Mouse (Mus musculus) forebrain, embryonic 10.5 days (tissue): ENCODE data around the gene Ctr9. TPM values are rescaled to one million over a fixed set of nuclear protein-coding genes. Genes with fewer than 3 reads are reported as not detected.

ENCODE experiments used
- DNase-seq: peaks from one replicate; pipeline ENCODE4 v3.0.0-alpha.2; 2017; ENCODE audit warnings: low spot score; ENCODE audit errors: extremely low spot score
- H3K27ac ChIP-seq: fragments of 300-500 bp; sonication (generic); 2 replicates; pipeline ENCODE4 v1.5.1; 2016; ENCODE audit warnings: mild to moderate bottlenecking
- H3K27me3 ChIP-seq: fragments of 300-500 bp; sonication (generic); 2 replicates; pipeline ENCODE4 v1.6.1; 2016; ENCODE audit warnings: mild to moderate bottlenecking; ENCODE audit not compliant: poor library complexity, severe bottlenecking
- H3K36me3 ChIP-seq: fragments of 300-500 bp; sonication (generic); replicated peaks from 2 replicates; pipeline ENCODE4 v1.6.1; 2016; ENCODE audit warnings: mild to moderate bottlenecking, moderate library complexity
- H3K4me1 ChIP-seq: fragments of 300-500 bp; sonication (generic); 2 replicates; pipeline ENCODE4 v1.6.1; 2016
- H3K4me3 ChIP-seq: fragments of 300-500 bp; sonication (generic); 2 replicates; pipeline ENCODE4 v1.5.1; 2016; ENCODE audit warnings: mild to moderate bottlenecking, moderate library complexity
- H3K9me3 ChIP-seq: fragments of 300-500 bp; sonication (generic); 2 replicates; pipeline ENCODE4 v1.6.1; 2016; ENCODE audit warnings: mild to moderate bottlenecking, moderate library complexity
- WGBS: fragments of 180-500 bp; shearing (Covaris S2); methylation state at CpG from one replicate; pipeline ENCODE4 v1.1.7; 2016; 5-methylcytosine and 5-hydroxymethylcytosine counted together
- polyA plus RNA-seq: library from polyadenylated mRNA; unstranded; fragments of >200 nt; fragmentation: Nextera tagmentation; extraction: Ambion mirVana; gene quantifications from 2 replicates; pipeline ENCODE4 v1.2.1, GENCODE M21; 2016

Gene Ctr9
- polyA plus RNA-seq, 1 experiment from 2014 or later = 76.3 TPM

DNA sequence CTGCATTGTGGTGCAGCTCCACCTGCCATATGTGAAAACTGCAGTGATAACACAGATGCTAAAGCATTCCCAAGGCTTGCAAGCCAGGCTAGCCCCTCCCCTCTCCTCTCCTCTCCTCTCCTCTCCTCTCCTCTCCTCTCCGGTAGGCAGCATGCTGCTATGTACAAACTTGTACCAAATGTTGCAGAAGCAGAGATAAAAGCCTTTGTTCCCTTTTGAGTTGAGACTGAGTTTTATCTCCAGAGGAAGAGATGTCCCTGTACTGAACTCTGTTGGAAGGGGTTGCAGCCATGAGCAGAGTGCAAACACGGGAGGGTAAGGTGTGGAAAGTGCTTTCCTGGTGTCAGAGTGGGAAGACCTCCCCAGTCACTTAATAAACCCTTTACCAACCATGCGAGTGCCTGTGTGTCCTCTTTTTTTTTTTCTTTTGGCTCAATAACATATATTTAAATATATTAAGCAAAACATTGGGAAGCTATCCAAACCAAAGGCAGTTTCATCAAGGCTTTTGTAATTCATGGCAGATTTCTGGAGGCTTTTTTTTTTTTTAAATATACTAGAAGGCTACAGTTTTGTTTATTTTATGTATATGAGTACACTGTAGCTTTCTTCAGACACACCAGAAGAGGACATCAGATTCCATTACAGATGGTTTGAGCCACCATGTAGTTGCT is 27.4 kb downstream of the Ctr9 start:
- H3K36me3 ChIP-seq = peaks cover 66% of the 10 kb centered on the region
- 96% methylated on average over 3 of the region's 3 CpGs for WGBS

GRCm38 (mm10) chr7:111059527-111059926 is 30.8 kb downstream of the Ctr9 start:
- Histone ChIP-seq H3K36me3 (peaks cover 49% of the 10 kb centered on the region), H3K4me1 (peaks cover 5% of the 10 kb centered on the region; the same call in 1 of the 2 replicates), H3K27me3 (no peaks in the 10 kb centered on the region), H3K9me3 (peaks cover 3% of the 10 kb centered on the region; the same call in 1 of the 2 replicates), H3K4me3 (no peak overlapping the region), H3K27ac (peak overlapping the region; percentile 66)
- WGBS = 71% methylated on average over 5 of the region's 5 CpGs
- DNase-seq = no peak

More for the DNA sequence above, 27.4 kb downstream of the Ctr9 start:
- H3K27ac ChIP-seq = no peak overlapping the region
- H3K9me3 ChIP-seq = no peaks in the 10 kb centered on the region
- H3K4me1 ChIP-seq = peaks cover 5% of the 10 kb centered on the region; the same call in 1 of the 2 replicates
- no peak overlapping the region for H3K4me3 ChIP-seq
- H3K27me3 ChIP-seq = no peaks in the 10 kb centered on the region
- no peak for DNase-seq

GRCm38 (mm10) chr7:111062971-111063370 is 34.2 kb downstream of the Ctr9 start:
- H3K9me3 ChIP-seq = peaks cover 9% of the 10 kb centered on the region
- WGBS = 97% methylated on average over 1 of the region's 1 CpGs
- no peak overlapping the region for H3K27ac ChIP-seq
- H3K4me3 ChIP-seq = no peak overlapping the region
- peaks cover 5% of the 10 kb centered on the region; the same call in 1 of the 2 replicates for H3K4me1 ChIP-seq
- no peaks in the 10 kb centered on the region for H3K27me3 ChIP-seq
- peaks cover 26% of the 10 kb centered on the region for H3K36me3 ChIP-seq
- no peak for DNase-seq

DNA sequence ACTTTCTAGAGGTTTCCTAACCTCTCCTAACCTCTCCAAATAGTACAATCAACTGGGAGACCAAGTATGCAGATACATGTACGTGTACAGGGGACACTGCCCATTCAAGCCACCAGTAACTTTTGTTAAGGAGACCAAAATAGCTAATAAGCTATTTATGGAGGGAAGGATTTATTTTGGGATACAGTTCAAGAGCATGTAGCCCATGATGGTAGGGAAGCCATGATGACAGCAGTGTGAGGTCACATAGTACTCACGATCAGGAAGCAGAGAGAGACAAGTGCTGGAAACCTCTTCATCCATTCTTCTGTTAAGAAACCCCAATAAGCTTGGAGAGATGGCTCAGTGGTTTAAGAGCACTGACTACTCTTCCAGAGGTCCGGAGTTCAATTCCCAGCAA is 39.4 kb downstream of the Ctr9 start:
- H3K27me3 ChIP-seq = no peaks in the 10 kb centered on the region
- H3K9me3 ChIP-seq = peaks cover 15% of the 10 kb centered on the region
- WGBS = 98% methylated on average over 3 of the region's 3 CpGs
- H3K4me1 ChIP-seq = no peaks in the 10 kb centered on the region
- peaks cover 65% of the 10 kb centered on the region for H3K36me3 ChIP-seq
- no peak overlapping the region for H3K4me3 ChIP-seq
- peak; percentile 12 for DNase-seq
- no peak overlapping the region for H3K27ac ChIP-seq

DNA sequence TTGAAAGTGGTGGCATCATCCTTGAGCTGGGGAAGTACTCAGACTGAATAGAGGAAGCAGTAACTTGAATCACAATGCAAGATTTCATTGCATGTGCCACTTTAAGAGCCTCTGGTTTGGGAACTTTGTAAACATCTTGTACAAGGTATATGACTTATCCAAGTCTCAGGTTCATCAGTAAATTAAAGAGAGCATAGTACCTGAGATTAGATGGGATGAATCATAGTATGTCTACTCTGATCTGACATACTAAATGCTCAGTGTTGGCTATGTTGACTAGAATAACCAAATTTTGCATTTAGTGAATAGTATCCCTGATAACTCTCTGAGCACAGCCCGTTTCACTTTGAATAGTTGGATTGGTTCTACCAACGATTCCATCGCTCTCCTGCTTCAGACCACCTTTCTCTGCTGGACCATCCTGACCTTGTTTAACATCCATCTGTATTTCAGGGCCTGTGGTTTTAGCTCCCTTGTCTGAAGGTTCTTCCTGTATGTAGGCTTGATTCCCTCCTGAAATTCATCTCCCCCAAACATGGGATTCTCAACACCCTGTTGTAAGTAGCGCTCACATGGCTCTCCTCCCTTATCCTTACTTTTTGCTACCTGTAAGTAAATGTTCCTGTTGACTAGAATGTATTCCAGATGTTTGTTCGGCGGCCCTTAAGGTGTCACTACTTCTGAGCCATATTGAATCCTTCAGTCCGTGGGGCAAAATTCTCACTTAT is 40.9 kb downstream of the Ctr9 start:
- H3K4me1 ChIP-seq = no peaks in the 10 kb centered on the region
- WGBS = 94% methylated on average over 7 of the region's 7 CpGs
- DNase-seq = no peak
- peaks cover 15% of the 10 kb centered on the region for H3K9me3 ChIP-seq
- peaks cover 73% of the 10 kb centered on the region for H3K36me3 ChIP-seq
- no peak overlapping the region for H3K4me3 ChIP-seq
- no peak overlapping the region for H3K27ac ChIP-seq
- no peaks in the 10 kb centered on the region for H3K27me3 ChIP-seq

GRCm38 (mm10) chr7:111070167-111070496 is 41.4 kb downstream of the Ctr9 start:
- Histone ChIP-seq H3K27me3 (no peaks in the 10 kb centered on the region), H3K4me3 (no peak overlapping the region), H3K36me3 (peaks cover 78% of the 10 kb centered on the region), H3K27ac (no peak overlapping the region), H3K9me3 (peaks cover 15% of the 10 kb centered on the region), H3K4me1 (no peaks in the 10 kb centered on the region)
- DNase-seq = no peak
- 92% methylated on average over 2 of the region's 2 CpGs for WGBS

- no peak for DNase-seq
- peaks cover 15% of the 10 kb centered on the region for H3K9me3 ChIP-seq
- H3K27ac ChIP-seq = no peak overlapping the region
- H3K27me3 ChIP-seq = no peaks in the 10 kb centered on the region
- no peaks in the 10 kb centered on the region for H3K4me1 ChIP-seq
- H3K36me3 ChIP-seq = peaks cover 100% of the 10 kb centered on the region
- 96% methylated on average over 4 of the region's 4 CpGs for WGBS
- no peak overlapping the region for H3K4me3 ChIP-seq
Measured at GRCm38 (mm10) chr7:111072410-111072809, 43.7 kb downstream of the Ctr9 start.

DNA sequence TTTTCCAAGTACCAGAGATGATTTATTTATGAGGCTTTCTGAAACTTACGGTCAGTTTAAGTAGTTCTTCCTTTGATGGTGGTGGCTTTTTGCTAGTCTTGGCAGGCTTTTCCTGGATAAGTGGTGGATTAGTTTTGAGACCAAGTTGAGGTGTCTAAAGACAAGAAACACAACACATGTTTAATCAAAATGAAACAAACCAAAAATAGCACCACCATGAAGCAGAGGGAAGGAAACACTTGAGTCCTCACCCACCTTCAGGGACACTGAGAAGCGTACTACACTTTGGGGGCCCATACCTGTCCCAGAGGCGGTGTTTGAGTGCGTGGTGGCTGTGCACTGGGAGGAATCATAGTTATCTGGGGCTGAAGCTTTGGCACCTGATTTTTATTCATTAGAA is 46.5 kb downstream of the Ctr9 start:
- no peaks in the 10 kb centered on the region for H3K27me3 ChIP-seq
- H3K9me3 ChIP-seq = no peaks in the 10 kb centered on the region
- WGBS = 96% methylated on average over 4 of the region's 4 CpGs
- H3K36me3 ChIP-seq = peaks cover 100% of the 10 kb centered on the region
- no peak overlapping the region for H3K27ac ChIP-seq
- H3K4me3 ChIP-seq = no peak overlapping the region
- H3K4me1 ChIP-seq = peaks cover 13% of the 10 kb centered on the region
- DNase-seq = no peak

DNA sequence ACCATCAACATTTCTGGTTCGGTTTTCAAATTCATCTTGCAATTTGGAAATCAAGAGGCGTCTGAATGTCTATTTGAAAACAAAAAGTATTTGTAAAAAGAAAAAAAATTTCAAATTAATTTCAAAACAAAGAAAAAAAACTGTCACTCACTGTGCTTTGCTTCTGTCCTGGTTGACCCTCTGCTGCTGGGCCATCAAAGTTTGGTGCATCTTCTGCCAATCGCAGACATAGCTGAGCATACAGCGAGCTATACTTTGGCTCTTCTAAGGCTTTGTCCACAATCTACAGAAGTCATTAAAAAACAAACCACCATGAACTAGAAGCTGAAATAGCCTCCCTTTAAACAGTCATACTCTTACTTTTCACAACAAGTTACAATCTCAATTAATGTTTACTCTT is 49.5 kb downstream of the Ctr9 start:
- Histone ChIP-seq H3K4me3 (no peak overlapping the region), H3K36me3 (peaks cover 90% of the 10 kb centered on the region), H3K9me3 (no peaks in the 10 kb centered on the region), H3K4me1 (peaks cover 24% of the 10 kb centered on the region), H3K27me3 (no peaks in the 10 kb centered on the region), H3K27ac (no peak overlapping the region)
- 95% methylated on average over 4 of the region's 4 CpGs for WGBS
- DNase-seq = no peak

DNA sequence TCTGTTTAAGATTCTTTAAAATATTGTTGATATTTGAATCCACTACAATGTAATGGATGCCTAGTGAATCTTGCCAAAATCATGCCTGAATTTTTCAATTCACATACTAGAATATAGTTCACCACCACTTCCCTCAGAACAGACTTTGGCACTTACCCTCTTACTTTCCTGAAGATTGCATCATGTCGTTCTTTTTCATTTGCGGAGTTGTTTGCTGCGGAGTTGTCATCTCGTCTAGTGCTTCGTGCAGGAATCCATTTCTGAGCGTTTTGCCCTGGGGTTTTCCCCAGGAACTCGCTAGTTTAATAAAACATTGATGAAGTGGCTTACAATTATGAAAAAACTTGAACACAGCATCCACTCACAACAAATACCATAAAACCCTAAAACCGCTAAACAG is 51.3 kb downstream of the Ctr9 start:
- H3K9me3 ChIP-seq = no peaks in the 10 kb centered on the region
- WGBS = 92% methylated on average over 8 of the region's 8 CpGs
- H3K27me3 ChIP-seq = no peaks in the 10 kb centered on the region
- peaks cover 72% of the 10 kb centered on the region for H3K36me3 ChIP-seq
- peaks cover 33% of the 10 kb centered on the region for H3K4me1 ChIP-seq
- peak overlapping the region; percentile 99; the same call in 1 of the 2 replicates for H3K4me3 ChIP-seq
- no peak overlapping the region for H3K27ac ChIP-seq
- DNase-seq = no peak

- Histone ChIP-seq H3K4me3 (peak overlapping the region; percentile 99), H3K27me3 (no peaks in the 10 kb centered on the region), H3K9me3 (no peaks in the 10 kb centered on the region), H3K36me3 (peaks cover 64% of the 10 kb centered on the region), H3K4me1 (peaks cover 33% of the 10 kb centered on the region), H3K27ac (peak overlapping the region; percentile 100)
- WGBS = 91% methylated on average over 3 of the region's 3 CpGs
- no peak for DNase-seq
Measured at GRCm38 (mm10) chr7:111080876-111081275, 52.1 kb downstream of the Ctr9 start.

GRCm38 (mm10) chr7:111082043-111082821 is 53.5 kb downstream of the Ctr9 start:
- peaks cover 50% of the 10 kb centered on the region for H3K36me3 ChIP-seq
- whole genome bisulfite sequencing = under 1% methylated on average over 83 of the region's 83 CpGs
- peak overlapping the region; percentile 99 for H3K4me3 ChIP-seq

More at GRCm38 (mm10) chr7:111082043-111082821, 53.5 kb downstream of the Ctr9 start:
- Histone ChIP-seq H3K27me3 (no peaks in the 10 kb centered on the region), H3K4me1 (peaks cover 33% of the 10 kb centered on the region), H3K27ac (peak overlapping the region; percentile 100), H3K9me3 (no peaks in the 10 kb centered on the region)
- peak; percentile 89 for DNase-seq
